In genomic region chr7:13035211-13035855, GRCm38 (mm10) we compare ENCODE assay signal across 8 mouse cellular contexts. TPM values are rescaled to one million over a fixed set of nuclear protein-coding genes. Genes with fewer than 3 reads are reported as not detected.
A peak's percentile ranks its signal among the peaks of the same experiment; 100 is the strongest.
DNase-seq lines count a peak whose midpoint lies in the region; ATAC-seq and TF ChIP-seq lines count a peak whose summit lies in the region.

No protein-coding gene starts in this region.

- H3K36me3 ChIP-seq in heart, embryonic 13.5 days: peaks cover 53% of the 10 kb centered on the region
- peaks cover 33% of the 10 kb centered on the region for H3K36me3 ChIP-seq in intestine, postnatal 0 days (ENCODE audit: control insufficient read depth, insufficient read depth)
- H3K36me3 ChIP-seq in stomach, embryonic 14.5 days (ENCODE audit: control insufficient read depth, insufficient read depth, low read length): peaks cover 44% of the 10 kb centered on the region

- H3K27me3 ChIP-seq in heart, embryonic 13.5 days (replicated peaks): no peaks in the 10 kb centered on the region
- no peaks in the 10 kb centered on the region for H3K27me3 ChIP-seq in intestine, postnatal 0 days (replicated peaks; ENCODE audit: control insufficient read depth, insufficient read depth, low read length)
- no peaks in the 10 kb centered on the region for H3K27me3 ChIP-seq in stomach, embryonic 14.5 days (ENCODE audit: control insufficient read depth, insufficient read depth, low read length)

- intact Hi-C loops in heart, postnatal 14 days (cut with DNase I): no loop called here
- intact Hi-C loops in gastrocnemius, postnatal 36 days (cut with DNase I): no loop called here

- no peak for ATAC-seq in heart, embryonic 13.5 days (ENCODE audit: extremely low read depth, insufficient number of reproducible peaks, low FRiP score, low TSS enrichment)
- ATAC-seq in intestine, postnatal 0 days: no peak
- ATAC-seq in stomach, embryonic 14.5 days (ENCODE audit: insufficient number of reproducible peaks, insufficient read depth, low FRiP score, low read depth): no peak

- H3K9me3 ChIP-seq in heart, embryonic 13.5 days: no peaks in the 10 kb centered on the region
- H3K9me3 ChIP-seq in intestine, postnatal 0 days (ENCODE audit: control insufficient read depth): no peaks in the 10 kb centered on the region
- no peaks in the 10 kb centered on the region for H3K9me3 ChIP-seq in stomach, embryonic 14.5 days (ENCODE audit: control insufficient read depth, low read depth, low read length)

- WGBS in heart, embryonic 13.5 days: 83% methylated on average over 17 of the region's 17 CpGs
- WGBS in intestine, postnatal 0 days: 76% methylated on average over 17 of the region's 17 CpGs
- 83% methylated on average over 17 of the region's 17 CpGs for WGBS in stomach, embryonic 14.5 days

- peak overlapping the region; percentile 87 for H3K4me3 ChIP-seq in heart, embryonic 13.5 days
- H3K4me3 ChIP-seq in intestine, postnatal 0 days (ENCODE audit: low read depth, low read length): no peak overlapping the region
- H3K4me3 ChIP-seq in stomach, embryonic 14.5 days (ENCODE audit: low read depth, low read length): peak overlapping the region; percentile 45; the same call in 1 of the 2 replicates

- H3K9ac ChIP-seq in heart, embryonic 13.5 days: peak overlapping the region; percentile 94
- H3K9ac ChIP-seq in intestine, postnatal 0 days (ENCODE audit: low read depth, low read length): no peak overlapping the region
- no peak overlapping the region for H3K9ac ChIP-seq in stomach, embryonic 14.5 days (replicated peaks; ENCODE audit: low read depth, low read length)

- no peak for DNase-seq in heart, postnatal 14 days
- DNase-seq in thymus, postnatal 14 days: peak; percentile 48
- DNase-seq in thymus, postnatal 25 days: no peak
- DNase-seq in Muller cell, postnatal 12 days (ENCODE audit: inconsistent ontology term): no peak
- no peak for DNase-seq in gastrocnemius, postnatal 36 days

- peak overlapping the region; percentile 93 for H3K27ac ChIP-seq in heart, embryonic 13.5 days (replicated peaks)
- peak overlapping the region; percentile 95 for H3K27ac ChIP-seq in intestine, postnatal 0 days (ENCODE audit: low read depth, low read length)
- H3K27ac ChIP-seq in stomach, embryonic 14.5 days (ENCODE audit: low read length): peak overlapping the region; percentile 90; the same call in 1 of the 2 replicates

- H3K4me1 ChIP-seq in heart, embryonic 13.5 days: peaks cover 46% of the 10 kb centered on the region
- 0 out of 2 replicates have a peak, but pooled peaks cover 6% of the 10 kb centered on the region for H3K4me1 ChIP-seq in intestine, postnatal 0 days (replicated peaks; ENCODE audit: control insufficient read depth, insufficient read depth, low read length)
- peaks cover 33% of the 10 kb centered on the region for H3K4me1 ChIP-seq in stomach, embryonic 14.5 days (ENCODE audit: control insufficient read depth, insufficient read depth, low read length)

- 0 out of 2 replicates have a peak, but pooled peaks have one; percentile 5 for TF ChIP-seq CTCF in intestine, postnatal 0 days (IDR thresholded peaks at IDR 0.05; ENCODE audit: low read depth)

- H3K4me2 ChIP-seq in heart, embryonic 13.5 days: peak overlapping the region; percentile 96
- peak overlapping the region; percentile 84 for H3K4me2 ChIP-seq in intestine, postnatal 0 days (replicated peaks; ENCODE audit: low read depth)
- 0 out of 2 replicates have a peak overlapping the region, but pooled peaks have one; percentile 91 for H3K4me2 ChIP-seq in stomach, embryonic 14.5 days (replicated peaks; ENCODE audit: low read depth, low read length)

RNA-seq across cellular contexts. Expression of gene Chmp2a, which starts 0.7 kb away (rescaled TPM):
- polyA plus RNA-seq in heart, embryonic 13.5 days (2015; fragmentation: Nextera tagmentation; extraction: Ambion mirVana): 126 and 138 TPM in 2 replicates
- 100 to 1,000 TPM; 129 to 130 TPM for total RNA-seq in heart, postnatal 14 days (2021)
- polyA plus RNA-seq in intestine, postnatal 0 days (2015; fragmentation: Nextera tagmentation; extraction: Ambion mirVana): 323 and 329 TPM in 2 replicates
- polyA plus RNA-seq in stomach, embryonic 14.5 days (2014; fragmentation: Nextera tagmentation; extraction: Ambion mirVana): 150 and 157 TPM in 2 replicates
- 10 to 100 TPM; 68.7 to 83.7 TPM for total RNA-seq in gastrocnemius, postnatal 36 days (2021)

RNA-seq across cellular contexts. Expression of gene Ube2m, which starts 2.7 kb away (rescaled TPM):
- polyA plus RNA-seq in heart, embryonic 13.5 days (2015; fragmentation: Nextera tagmentation; extraction: Ambion mirVana): 82.3 and 93.6 TPM in 2 replicates
- total RNA-seq in heart, postnatal 14 days (2021): 100 to 1,000 TPM; 179 TPM
- polyA plus RNA-seq in intestine, postnatal 0 days (2015; fragmentation: Nextera tagmentation; extraction: Ambion mirVana): 96.8 and 107 TPM in 2 replicates
- polyA plus RNA-seq in stomach, embryonic 14.5 days (2014; fragmentation: Nextera tagmentation; extraction: Ambion mirVana): 56.6 and 59.6 TPM in 2 replicates
- 100 to 1,000 TPM; 131 TPM for total RNA-seq in gastrocnemius, postnatal 36 days (2021)

RNA-seq across cellular contexts. Expression of gene Mzf1, which starts 19.2 kb away (rescaled TPM):
- 1.7 and 1.9 TPM in 2 replicates for polyA plus RNA-seq in heart, embryonic 13.5 days (2015; fragmentation: Nextera tagmentation; extraction: Ambion mirVana)
- 1 to 10 TPM in 1 of 2 experiments, under 1 TPM in 1; 0.73 to 1.0 TPM for total RNA-seq in heart, postnatal 14 days (2021)
- 0.83 and 1.1 TPM in 2 replicates for polyA plus RNA-seq in intestine, postnatal 0 days (2015; fragmentation: Nextera tagmentation; extraction: Ambion mirVana)
- 3.1 and 3.4 TPM in 2 replicates for polyA plus RNA-seq in stomach, embryonic 14.5 days (2014; fragmentation: Nextera tagmentation; extraction: Ambion mirVana)
- total RNA-seq in gastrocnemius, postnatal 36 days (2021): under 1 TPM; 0.57 to 0.74 TPM

RNA-seq across cellular contexts. Expression of gene Zbtb45, which starts 25.5 kb away (rescaled TPM):
- 15.1 and 16.9 TPM in 2 replicates for polyA plus RNA-seq in heart, embryonic 13.5 days (2015; fragmentation: Nextera tagmentation; extraction: Ambion mirVana)
- total RNA-seq in heart, postnatal 14 days (2021): 1 to 10 TPM; 8.4 to 9.2 TPM
- polyA plus RNA-seq in intestine, postnatal 0 days (2015; fragmentation: Nextera tagmentation; extraction: Ambion mirVana): 11.2 and 11.6 TPM in 2 replicates
- 21.3 and 21.8 TPM in 2 replicates for polyA plus RNA-seq in stomach, embryonic 14.5 days (2014; fragmentation: Nextera tagmentation; extraction: Ambion mirVana)
- 1 to 10 TPM; 3.9 to 4.0 TPM for total RNA-seq in gastrocnemius, postnatal 36 days (2021)

RNA-seq across cellular contexts. Expression of gene Trim28, which starts 36.4 kb away (rescaled TPM):
- 155 and 165 TPM in 2 replicates for polyA plus RNA-seq in heart, embryonic 13.5 days (2015; fragmentation: Nextera tagmentation; extraction: Ambion mirVana)
- total RNA-seq in heart, postnatal 14 days (2021): 100 to 1,000 TPM; 115 TPM
- polyA plus RNA-seq in intestine, postnatal 0 days (2015; fragmentation: Nextera tagmentation; extraction: Ambion mirVana): 82.8 and 85.3 TPM in 2 replicates
- 386 and 397 TPM in 2 replicates for polyA plus RNA-seq in stomach, embryonic 14.5 days (2014; fragmentation: Nextera tagmentation; extraction: Ambion mirVana)
- 10 to 100 TPM; 62.1 to 63.2 TPM for total RNA-seq in gastrocnemius, postnatal 36 days (2021)
